Mouse (Mus musculus): Measurements from ENCODE around the gene Grik5.

DNA sequence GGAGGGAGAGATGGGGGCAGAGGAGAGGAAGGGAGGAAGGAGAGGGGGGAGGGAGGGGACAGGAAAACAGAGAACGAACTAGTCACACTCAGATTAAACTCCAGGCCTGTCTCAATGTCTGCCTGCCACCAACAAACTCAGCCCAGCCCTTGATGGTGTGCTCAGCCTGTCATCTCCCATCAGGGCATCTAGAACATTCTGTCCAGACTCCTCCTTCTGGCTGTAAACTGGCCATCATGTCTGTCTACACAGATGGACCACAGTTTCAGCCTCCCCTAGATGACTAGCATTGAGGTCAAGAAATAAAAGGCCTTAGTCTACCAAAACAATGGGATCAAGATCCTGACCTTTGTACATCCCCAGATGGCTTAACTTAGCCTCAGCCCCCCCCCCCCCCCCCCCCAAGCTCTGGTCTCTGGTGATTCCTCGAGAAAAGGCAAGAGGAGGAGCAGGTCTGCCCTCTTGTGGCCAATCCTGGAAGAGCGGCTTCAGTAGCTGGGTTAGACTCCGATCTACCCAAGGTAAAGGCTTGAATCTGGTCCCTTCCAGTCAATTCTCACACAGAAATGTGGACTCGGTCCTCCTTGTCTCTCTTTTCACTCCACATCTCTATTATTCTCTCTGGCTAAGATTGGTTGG is 107.1 kb downstream of the Grik5 start:
- TF ChIP-seq CTCF (IDR thresholded peaks at IDR 0.05; ENCODE audit: control insufficient read depth, insufficient read depth, insufficient read length), result peak; percentile 41
- no peak for TF ChIP-seq MYOG (IDR thresholded peaks at IDR 0.05; ENCODE audit: control insufficient read depth, extremely low read depth, insufficient read length)
- no peak for TF ChIP-seq MAX (IDR thresholded peaks at IDR 0.05)
- no peak for TF ChIP-seq USF1 (IDR thresholded peaks at IDR 0.05; ENCODE audit: low read depth)
- TF ChIP-seq MYOD1 (IDR thresholded peaks at IDR 0.05; ENCODE audit: control insufficient read depth, insufficient read length, low read depth), result no peak

All from C2C12 (cell line).